Mouse (Mus musculus) neural tube, embryonic 12.5 days (tissue): Measurements from ENCODE around the gene Armh4. TPM values are rescaled to one million over a fixed set of nuclear protein-coding genes. Genes with fewer than 3 reads are reported as not detected.
"Not testable (repeated sequence)": the region's sequence is repeated elsewhere in the genome, so short reads cannot be mapped to it uniquely, and the experiment has no call there.

Experiments
- ATAC-seq: fragments of 200-750 bp; cut with Nextera tagmentation; 2 replicates; pipeline ENCODE4 v1.8.0; 2017; ENCODE audit warnings: low read depth, mild to moderate bottlenecking, moderate TSS enrichment, moderate library complexity; ENCODE audit not compliant: low FRiP score
- H3K27ac ChIP-seq: fragments of 300-500 bp; sonication (generic); 2 replicates; pipeline ENCODE4 v1.5.1; 2016
- H3K27me3 ChIP-seq: fragments of 300-500 bp; sonication (generic); replicated peaks from 2 replicates; pipeline ENCODE4 v1.6.1; 2016; ENCODE audit warnings: mild to moderate bottlenecking
- H3K36me3 ChIP-seq: fragments of 300-500 bp; sonication (generic); 2 replicates; pipeline ENCODE4 v1.6.1; 2016; ENCODE audit warnings: mild to moderate bottlenecking
- H3K4me1 ChIP-seq: fragments of 300-500 bp; sonication (generic); 2 replicates; pipeline ENCODE4 v1.6.1; 2016
- H3K4me2 ChIP-seq: fragments of 300-500 bp; sonication (generic); replicated peaks from 2 replicates; pipeline ENCODE4 v1.6.1; 2016; ENCODE audit warnings: mild to moderate bottlenecking
- H3K4me3 ChIP-seq: fragments of 300-500 bp; sonication (generic); 2 replicates; pipeline ENCODE4 v1.5.1; 2016
- H3K9ac ChIP-seq: fragments of 300-500 bp; sonication (generic); 2 replicates; pipeline ENCODE4 v1.6.1; 2016; ENCODE audit warnings: mild to moderate bottlenecking
- H3K9me3 ChIP-seq: fragments of 300-500 bp; sonication (generic); 2 replicates; pipeline ENCODE4 v1.6.1; 2016; ENCODE audit warnings: mild to moderate bottlenecking
- WGBS: fragments of 180-500 bp; shearing (Covaris S2); methylation state at CpG from one replicate; pipeline ENCODE4 v1.1.7; 2016; 5-methylcytosine and 5-hydroxymethylcytosine counted together
- polyA plus RNA-seq: library from polyadenylated mRNA; unstranded; fragments of >200 nt; fragmentation: Nextera tagmentation; extraction: Ambion mirVana; gene quantifications from 2 replicates; pipeline ENCODE4 v1.2.1, GENCODE M21; 2016

The Armh4 gene
- polyA plus RNA-seq, 1 experiment from 2014 or later: 47.9 TPM

- not testable (repeated sequence) for H3K4me1 ChIP-seq, H3K4me2 ChIP-seq, H3K36me3 ChIP-seq, H3K4me3 ChIP-seq, H3K27ac ChIP-seq, H3K27me3 ChIP-seq, H3K9me3 ChIP-seq, ATAC-seq, H3K9ac ChIP-seq
- WGBS: 89% methylated on average over 4 of the region's 4 CpGs
Measured at GRCm38 (mm10) chr14:49777539-49777938, 5.6 kb downstream of the Armh4 start.

DNA sequence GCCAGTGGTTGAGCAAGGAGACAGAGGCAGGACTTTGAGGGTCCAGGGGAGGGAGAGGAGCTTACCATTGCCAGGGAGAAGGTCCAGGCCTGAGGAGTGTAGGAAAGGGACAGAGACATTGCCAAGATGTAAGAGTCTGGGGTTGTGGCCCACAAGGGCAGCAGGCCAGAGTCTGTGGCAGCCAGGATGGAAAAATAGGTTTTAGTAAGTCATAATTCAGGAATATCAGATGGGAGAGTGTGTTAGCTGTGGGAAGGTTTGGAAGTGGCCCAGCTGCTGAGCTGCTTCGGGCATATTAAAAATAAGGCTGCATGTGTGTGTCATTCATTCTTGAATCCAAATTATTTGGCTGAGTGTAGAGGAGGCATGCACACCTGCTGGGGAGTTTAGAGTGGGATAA lies 11.4 kb downstream of the Armh4 start:
- H3K4me3 ChIP-seq: no peak overlapping the region
- no peaks in the 10 kb centered on the region for H3K4me1 ChIP-seq
- no peaks in the 10 kb centered on the region for H3K36me3 ChIP-seq
- H3K4me2 ChIP-seq: no peak overlapping the region
- no peaks in the 10 kb centered on the region for H3K9me3 ChIP-seq
- ATAC-seq: no peak
- no peaks in the 10 kb centered on the region for H3K27me3 ChIP-seq
- no peak overlapping the region for H3K9ac ChIP-seq
- 83% methylated on average over 1 of the region's 1 CpGs for WGBS
- no peak overlapping the region for H3K27ac ChIP-seq

- no peaks in the 10 kb centered on the region for H3K9me3 ChIP-seq
- WGBS: 91% methylated on average over 4 of the region's 4 CpGs
- no peak overlapping the region for H3K27ac ChIP-seq
- H3K9ac ChIP-seq: no peak overlapping the region
- H3K27me3 ChIP-seq: no peaks in the 10 kb centered on the region
- H3K36me3 ChIP-seq: no peaks in the 10 kb centered on the region
- no peaks in the 10 kb centered on the region for H3K4me1 ChIP-seq
- ATAC-seq: no peak
- H3K4me2 ChIP-seq: no peak overlapping the region
- no peak overlapping the region for H3K4me3 ChIP-seq
Measured at GRCm38 (mm10) chr14:49766601-49767000, 16.6 kb downstream of the Armh4 start.

- H3K27ac ChIP-seq: no peak overlapping the region
- no peak for ATAC-seq
- no peak overlapping the region for H3K4me3 ChIP-seq
- no peak overlapping the region for H3K4me2 ChIP-seq
- no peak overlapping the region for H3K9ac ChIP-seq
- 92% methylated on average over 1 of the region's 1 CpGs for WGBS
- no peaks in the 10 kb centered on the region for H3K27me3 ChIP-seq
- H3K9me3 ChIP-seq: no peaks in the 10 kb centered on the region
- H3K4me1 ChIP-seq: no peaks in the 10 kb centered on the region
- H3K36me3 ChIP-seq: peaks cover 4% of the 10 kb centered on the region; the same call in 1 of the 2 replicates
Measured at GRCm38 (mm10) chr14:49755845-49756244, 27.3 kb downstream of the Armh4 start.

- Histone ChIP-seq H3K27ac (no peak overlapping the region), H3K4me2 (no peak overlapping the region), H3K9me3 (no peaks in the 10 kb centered on the region), H3K4me3 (no peak overlapping the region), H3K9ac (no peak overlapping the region), H3K4me1 (no peaks in the 10 kb centered on the region), H3K27me3 (no peaks in the 10 kb centered on the region), H3K36me3 (peaks cover 4% of the 10 kb centered on the region; the same call in 1 of the 2 replicates)
- ATAC-seq: 0 out of 2 replicates have a peak, but pooled peaks have one; percentile 53
Measured at GRCm38 (mm10) chr14:49752614-49753013, 30.6 kb downstream of the Armh4 start.

GRCm38 (mm10) chr14:49745874-49746273 lies 37.3 kb downstream of the Armh4 start:
- no peaks in the 10 kb centered on the region for H3K27me3 ChIP-seq
- H3K4me2 ChIP-seq: no peak overlapping the region
- no peaks in the 10 kb centered on the region for H3K36me3 ChIP-seq
- no peak overlapping the region for H3K4me3 ChIP-seq
- ATAC-seq: no peak
- H3K9ac ChIP-seq: no peak overlapping the region
- 66% methylated on average over 1 of the region's 1 CpGs for WGBS
- no peak overlapping the region for H3K27ac ChIP-seq
- H3K4me1 ChIP-seq: no peaks in the 10 kb centered on the region
- no peaks in the 10 kb centered on the region for H3K9me3 ChIP-seq

- H3K27me3 ChIP-seq: no peaks in the 10 kb centered on the region
- no peaks in the 10 kb centered on the region for H3K36me3 ChIP-seq
- H3K9me3 ChIP-seq: no peaks in the 10 kb centered on the region
- H3K27ac ChIP-seq: no peak overlapping the region
- H3K4me2 ChIP-seq: no peak overlapping the region
- no peak overlapping the region for H3K9ac ChIP-seq
- H3K4me1 ChIP-seq: no peaks in the 10 kb centered on the region
- WGBS: 81% methylated on average over 6 of the region's 6 CpGs
- no peak overlapping the region for H3K4me3 ChIP-seq
- ATAC-seq: no peak
Measured at GRCm38 (mm10) chr14:49743946-49744526, 39.1 kb downstream of the Armh4 start.

DNA sequence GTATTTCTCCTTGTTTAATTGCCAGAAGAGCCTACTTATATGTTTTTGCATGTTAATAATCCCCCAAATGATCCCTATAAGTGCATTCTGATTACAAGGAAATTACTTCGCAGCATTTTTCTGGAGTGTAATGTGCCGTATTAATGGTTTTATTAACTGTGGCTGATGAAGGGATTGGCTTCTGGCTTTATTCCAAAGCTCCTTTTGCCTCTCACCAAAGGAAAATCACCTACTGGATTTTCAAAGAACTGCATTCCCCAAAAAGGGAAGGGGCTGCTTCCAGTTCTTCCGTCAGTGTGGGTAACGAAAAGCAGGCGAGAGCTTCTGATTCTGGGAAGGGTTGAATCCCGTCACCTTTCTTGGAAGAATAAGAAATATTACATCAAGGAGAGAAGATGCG lies 43.9 kb downstream of the Armh4 start:
- WGBS: 79% methylated on average over 7 of the region's 7 CpGs

DNA sequence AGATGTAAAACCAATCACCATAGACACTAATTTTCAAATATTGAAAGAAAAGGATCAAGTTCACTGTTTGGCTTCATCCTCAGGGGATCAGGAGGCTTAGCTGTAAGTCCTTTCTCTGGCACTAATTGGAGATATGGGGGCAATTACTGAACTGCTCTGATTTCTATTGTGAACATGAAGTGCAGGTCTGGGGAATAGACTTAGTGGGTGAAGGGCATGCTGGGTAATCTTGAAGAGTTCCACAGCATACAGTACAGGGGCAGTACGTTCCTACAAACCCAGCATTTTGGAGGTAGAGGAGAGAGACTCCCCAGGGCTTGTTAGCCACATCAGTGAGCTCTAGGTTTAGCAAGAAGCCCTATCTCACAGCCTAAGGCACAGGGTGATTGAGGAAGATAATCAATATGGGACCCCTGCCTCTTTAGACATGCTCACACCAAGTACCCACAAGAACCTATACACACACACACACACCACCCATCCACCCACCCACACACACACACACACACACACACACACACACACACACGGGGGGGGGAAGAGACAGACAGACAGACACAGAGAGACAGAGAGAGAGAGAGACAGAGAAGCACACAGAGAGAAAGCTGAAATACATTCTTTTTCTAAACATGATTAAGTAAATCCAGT lies 44.6 kb downstream of the Armh4 start:
- Histone ChIP-seq H3K4me1 (no peaks in the 10 kb centered on the region), H3K27ac (no peak overlapping the region), H3K9me3 (no peaks in the 10 kb centered on the region), H3K4me3 (no peak overlapping the region), H3K27me3 (no peaks in the 10 kb centered on the region), H3K4me2 (no peak overlapping the region), H3K36me3 (no peaks in the 10 kb centered on the region), H3K9ac (no peak overlapping the region)
- ATAC-seq: 0 out of 2 replicates have a peak, but pooled peaks have one; percentile 52
- WGBS: 60% methylated on average over 2 of the region's 2 CpGs

More for the DNA sequence above, 43.9 kb downstream of the Armh4 start:
- Histone ChIP-seq H3K4me3 (no peak overlapping the region), H3K27me3 (no peaks in the 10 kb centered on the region), H3K36me3 (no peaks in the 10 kb centered on the region), H3K4me1 (no peaks in the 10 kb centered on the region), H3K9ac (no peak overlapping the region), H3K9me3 (no peaks in the 10 kb centered on the region), H3K27ac (no peak overlapping the region), H3K4me2 (no peak overlapping the region)
- no peak for ATAC-seq

GRCm38 (mm10) chr14:49733950-49734349 lies 49.2 kb downstream of the Armh4 start:
- Histone ChIP-seq H3K27ac (no peak overlapping the region), H3K4me2 (no peak overlapping the region), H3K27me3 (no peaks in the 10 kb centered on the region), H3K9ac (no peak overlapping the region), H3K4me3 (no peak overlapping the region), H3K9me3 (no peaks in the 10 kb centered on the region), H3K36me3 (no peaks in the 10 kb centered on the region), H3K4me1 (no peaks in the 10 kb centered on the region)
- ATAC-seq: peak; percentile 48; the same call in 1 of the 2 replicates

DNA sequence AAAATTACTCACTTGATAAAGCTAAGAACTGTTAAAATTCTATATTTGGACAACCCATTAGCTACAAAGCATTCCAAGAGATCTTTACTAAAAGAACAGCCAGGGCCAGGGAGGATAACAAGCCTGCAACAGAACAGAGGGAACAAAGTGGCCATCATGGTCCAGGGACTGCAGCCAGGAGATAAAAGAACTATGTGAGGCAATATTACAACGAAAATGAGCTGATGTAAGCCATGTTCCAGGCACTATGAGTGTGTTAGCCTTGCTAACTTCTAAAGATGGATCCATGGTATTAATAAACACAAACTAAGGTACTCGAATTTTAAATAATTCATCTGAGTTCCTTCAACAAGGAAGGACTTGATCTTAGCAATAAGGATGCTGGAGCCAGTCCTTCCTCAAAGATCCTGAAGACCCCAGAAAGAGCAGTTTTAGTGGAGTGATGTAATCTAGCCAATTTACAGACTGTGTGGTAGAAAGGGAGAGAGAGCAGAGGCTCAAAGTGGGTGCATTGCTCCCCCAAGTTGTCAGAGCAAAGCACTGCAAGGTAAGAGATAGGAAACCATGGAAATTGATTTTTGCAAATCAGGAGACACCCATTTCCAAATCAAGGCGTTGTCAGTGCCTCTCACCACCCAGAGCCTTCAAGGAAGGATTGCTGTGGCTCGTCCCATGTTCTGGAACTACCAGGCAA lies 59.7 kb downstream of the Armh4 start:
- Histone ChIP-seq H3K36me3 (no peaks in the 10 kb centered on the region), H3K9me3 (no peaks in the 10 kb centered on the region), H3K9ac (no peak overlapping the region), H3K4me2 (no peak overlapping the region), H3K27ac (no peak overlapping the region), H3K4me1 (no peaks in the 10 kb centered on the region), H3K27me3 (no peaks in the 10 kb centered on the region), H3K4me3 (no peak overlapping the region)
- WGBS: 55% methylated on average over 4 of the region's 4 CpGs
- no peak for ATAC-seq

GRCm38 (mm10) chr14:49722782-49723181 lies 60.4 kb downstream of the Armh4 start:
- Histone ChIP-seq H3K27ac (no peak overlapping the region), H3K27me3 (no peaks in the 10 kb centered on the region), H3K9ac (no peak overlapping the region), H3K9me3 (no peaks in the 10 kb centered on the region), H3K4me2 (no peak overlapping the region), H3K4me1 (no peaks in the 10 kb centered on the region), H3K36me3 (no peaks in the 10 kb centered on the region), H3K4me3 (no peak overlapping the region)
- ATAC-seq: no peak
- 48% methylated on average over 3 of the region's 3 CpGs for WGBS
